Comparison of ENCODE assay signal across 12 mouse cellular contexts in genomic region chr2:103824916-103825315, GRCm38 (mm10).
"Had no signal": no experiment of that assay in that cellular context is flagged by ENCODE, and none has a peak within 500 bp of the region (broad histone marks: within the 10 kb centered on the region; RNA-seq: fewer than 3 reads in every experiment).

No protein-coding gene starts in this region.

- H3K4me1 ChIP-seq: limb, embryonic 15.5 days; lung, embryonic 15.5 days; midbrain, embryonic 10.5 days; midbrain, embryonic 15.5 days; neural tube, embryonic 12.5 days had no signal

- H3K9ac ChIP-seq: limb, embryonic 15.5 days; lung, embryonic 15.5 days; midbrain, embryonic 15.5 days; neural tube, embryonic 12.5 days had no signal

- H3K4me3 ChIP-seq: left cerebral cortex, adult 2 months; limb, embryonic 15.5 days; lung, embryonic 15.5 days; midbrain, embryonic 10.5 days; midbrain, embryonic 15.5 days; neural tube, embryonic 12.5 days had no signal

- H3K27ac ChIP-seq: left cerebral cortex, adult 2 months; limb, embryonic 15.5 days; lung, embryonic 15.5 days; midbrain, embryonic 10.5 days; midbrain, embryonic 15.5 days; neural tube, embryonic 12.5 days had no signal

- H3K27me3 ChIP-seq: limb, embryonic 15.5 days; lung, embryonic 15.5 days; midbrain, embryonic 15.5 days; neural tube, embryonic 12.5 days had no signal

- H3K4me2 ChIP-seq: limb, embryonic 15.5 days; lung, embryonic 15.5 days; midbrain, embryonic 15.5 days; neural tube, embryonic 12.5 days had no signal

- H3K9me3 ChIP-seq: limb, embryonic 15.5 days; lung, embryonic 15.5 days; midbrain, embryonic 10.5 days; midbrain, embryonic 15.5 days; neural tube, embryonic 12.5 days had no signal

- H3K36me3 ChIP-seq: limb, embryonic 15.5 days; lung, embryonic 15.5 days; midbrain, embryonic 10.5 days; midbrain, embryonic 15.5 days; neural tube, embryonic 12.5 days had no signal

- DNase-seq: kidney, adult 8-10 months; kidney, postnatal 25 days; right cerebral cortex, postnatal 4 days; spleen, adult 18-20 months; thymus, adult 18-20 months; thymus, postnatal 25 days had no signal

- ATAC-seq: midbrain, embryonic 15.5 days had no signal
